Mouse (Mus musculus) MEL (cell line): ENCODE data around the gene Hfm1. TPM values are rescaled to one million over a fixed set of nuclear protein-coding genes. Genes with fewer than 3 reads are reported as not detected.

Experiments
- DNase-seq: peaks from one replicate; pipeline ENCODE4 v3.0.0; 2011; ENCODE audit warnings: low read depth, low spot score
- H3K27ac ChIP-seq: 2 replicates; pipeline ENCODE4 v1.5.1; 2012; ENCODE audit warnings: low read depth, mild to moderate bottlenecking, control low read depth, low read length, moderate library complexity; ENCODE audit not compliant: control insufficient read depth
- H3K27me3 ChIP-seq, 2 experiments: fragments of 150-350 bp in 1 of 2; sonication (generic) in 1 of 2; 2 replicates each; pipeline ENCODE4 v1.6.1; 2012; ENCODE audit warnings: low read length in 2 of 2, mild to moderate bottlenecking in 2 of 2, improper control_type of control experiment in 1 of 2, moderate library complexity in 1 of 2; ENCODE audit not compliant: insufficient read depth in 2 of 2, control insufficient read depth in 1 of 2
- H3K36me3 ChIP-seq, 2 experiments: 2 replicates each; pipeline ENCODE4 v1.6.1; 2012 to 2014; ENCODE audit warnings: low read length in 2 of 2, improper control_type of control experiment in 1 of 2, inconsistent platforms in 1 of 2, mild to moderate bottlenecking in 1 of 2; ENCODE audit not compliant: insufficient read depth in 2 of 2, control insufficient read depth in 1 of 2
- H3K4me1 ChIP-seq, 2 experiments: fragments of 150-350 bp in 1 of 2; sonication (generic) in 1 of 2; 2 replicates each; pipeline ENCODE4 v1.6.1; 2012; ENCODE audit warnings: low read length in 2 of 2, improper control_type of control experiment in 1 of 2, mild to moderate bottlenecking in 1 of 2; ENCODE audit not compliant: insufficient read depth in 2 of 2, control insufficient read depth in 1 of 2
- H3K4me3 ChIP-seq, 2 experiments: fragments of 150-350 bp in 1 of 2; sonication (generic) in 1 of 2; 2 replicates each; pipeline ENCODE4 v1.5.1; 2012; ENCODE audit warnings: low read depth in 2 of 2, low read length in 2 of 2, mild to moderate bottlenecking in 2 of 2, moderate library complexity in 2 of 2, control low read depth in 1 of 2, improper control_type of control experiment in 1 of 2; ENCODE audit not compliant: control insufficient read depth in 1 of 2, insufficient read depth in 1 of 2
- H3K79me2 ChIP-seq: 2 replicates; pipeline ENCODE4 v1.6.1; 2012; ENCODE audit warnings: mild to moderate bottlenecking, low read length, moderate library complexity; ENCODE audit not compliant: control insufficient read depth, poor library complexity, insufficient read depth
- H3K9ac ChIP-seq: 2 replicates; pipeline ENCODE4 v1.6.1; 2012; ENCODE audit warnings: low read depth, mild to moderate bottlenecking, control low read depth, low read length, moderate library complexity; ENCODE audit not compliant: control insufficient read depth, poor library complexity, severe bottlenecking
- H3K9me3 ChIP-seq: fragments of 150-350 bp; sonication (generic); replicated peaks from 2 replicates; pipeline ENCODE4 v1.6.1; 2012; ENCODE audit warnings: mild to moderate bottlenecking, low read length, improper control_type of control experiment, moderate library complexity; ENCODE audit not compliant: insufficient read depth
- ELF1 ChIP-seq: IDR thresholded peaks from 2 replicates; pipeline ENCODE4 v1.6.1; 2014; ENCODE audit warnings: low read depth, mild to moderate bottlenecking, inconsistent platforms, low read length, improper control_type of control experiment, moderate library complexity
- ETS1 ChIP-seq: IDR thresholded peaks from 2 replicates; pipeline ENCODE4 v1.6.1; 2012; ENCODE audit warnings: low read depth, mild to moderate bottlenecking, inconsistent platforms, low read length, improper control_type of control experiment, moderate library complexity
- MAFK ChIP-seq: IDR thresholded peaks from 2 replicates; pipeline ENCODE4 v1.6.1; 2011; ENCODE audit warnings: low read depth, mild to moderate bottlenecking, low read length, improper control_type of control experiment, borderline replicate concordance
- MAZ ChIP-seq: IDR thresholded peaks from 2 replicates; pipeline ENCODE4 v1.6.1; 2012; ENCODE audit warnings: low read depth, mild to moderate bottlenecking, inconsistent platforms, low read length, improper control_type of control experiment
- MXI1 ChIP-seq: IDR thresholded peaks from 2 replicates; pipeline ENCODE4 v1.6.1; 2011; ENCODE audit warnings: mild to moderate bottlenecking, low read depth, low read length, improper control_type of control experiment
- POLR2AphosphoS5 ChIP-seq: IDR thresholded peaks from 2 replicates; pipeline ENCODE4 v1.6.1; 2012; ENCODE audit warnings: low read depth, borderline replicate concordance, mild to moderate bottlenecking, inconsistent platforms, low read length, moderate library complexity, mixed read lengths
- SIN3A ChIP-seq: IDR thresholded peaks from 2 replicates; pipeline ENCODE4 v1.6.1; 2012; ENCODE audit warnings: low read length, improper control_type of control experiment, inconsistent platforms
- ZNF384 ChIP-seq: IDR thresholded peaks from 2 replicates; pipeline ENCODE4 v1.6.1; 2012; ENCODE audit warnings: low read depth, mild to moderate bottlenecking, inconsistent platforms, low read length, improper control_type of control experiment
- polyA plus RNA-seq, 2 experiments: library from polyadenylated mRNA; stranded (reverse) in 1 of 2; unstranded in 1 of 2; fragments of >175 nt in 1 of 2; fragments of >200 nt in 1 of 2; gene quantifications; 2 replicates each; pipeline versions ENCODE4 v1.2.1 to v1.2.4; 2012; ENCODE audit warnings: low replicate concordance in 2 of 2, low read depth in 1 of 2; ENCODE audit not compliant: insufficient read length in 2 of 2, insufficient read depth in 1 of 2, missing spikeins in 1 of 2
- total RNA-seq: library from RNA; depleted of rRNA; stranded (reverse); fragments of 300-350 nt; gene quantifications from 2 replicates; pipeline ENCODE4 v1.2.3, GENCODE M21; 2012

Hfm1 gene
- total and polyA plus RNA-seq, 3 experiments: not detected

GRCm38 (mm10) chr5:106801215-106801863 is 124.8 kb downstream of the Hfm1 start:
- Histone ChIP-seq H3K9ac (no peak overlapping the region), H3K4me1 (peaks cover 0 to 4% of the 10 kb centered on the region in 2 experiments; a peak in 1 of 4 replicates), H3K27ac (no peak overlapping the region), H3K27me3 (peaks cover 0 to 2% of the 10 kb centered on the region in 2 experiments; a peak in 1 of 4 replicates), H3K36me3 (no peaks in the 10 kb centered on the region), H3K9me3 (no peaks in the 10 kb centered on the region), H3K4me3 (no peak overlapping the region; a peak in 1 of 4 replicates), H3K79me2 (no peaks in the 10 kb centered on the region)
- no peak for DNase-seq
- no peak for TF ChIP-seq ZNF384
- TF ChIP-seq ELF1: no peak
- no peak for TF ChIP-seq SIN3A
- TF ChIP-seq MAFK: no peak

- DNase-seq: no peak
- Histone ChIP-seq H3K79me2 (no peaks in the 10 kb centered on the region), H3K9me3 (no peaks in the 10 kb centered on the region)
Measured at GRCm38 (mm10) chr5:106797896-106798295, 128.2 kb downstream of the Hfm1 start.

GRCm38 (mm10) chr5:106791241-106791572 is 134.9 kb downstream of the Hfm1 start:
- Histone ChIP-seq H3K9ac (no peak overlapping the region), H3K9me3 (no peaks in the 10 kb centered on the region), H3K79me2 (no peaks in the 10 kb centered on the region), H3K4me1 (no peaks in the 10 kb centered on the region), H3K36me3 (no peaks in the 10 kb centered on the region), H3K27ac (no peak overlapping the region), H3K4me3 (no peak overlapping the region), H3K27me3 (no peaks in the 10 kb centered on the region; a peak in 1 of 4 replicates)
- DNase-seq: no peak
- no peak for TF ChIP-seq ETS1

More at GRCm38 (mm10) chr5:106797896-106798295, 128.2 kb downstream of the Hfm1 start:
- peaks cover 0 to 2% of the 10 kb centered on the region in 2 experiments; a peak in 2 of 4 replicates for H3K27me3 ChIP-seq
- H3K9ac ChIP-seq: no peak overlapping the region
- H3K27ac ChIP-seq: no peak overlapping the region
- TF ChIP-seq MXI1: no peak
- no peak for TF ChIP-seq SIN3A
- no peak for TF ChIP-seq MAZ
- no peak for TF ChIP-seq POLR2AphosphoS5
- no peak for TF ChIP-seq ETS1
- no peaks in the 10 kb centered on the region for H3K36me3 ChIP-seq
- no peak overlapping the region for H3K4me3 ChIP-seq
- H3K4me1 ChIP-seq: no peaks in the 10 kb centered on the region
